Mouse (Mus musculus) monocyte, adult 2 months (primary cell): ENCODE measurements around the gene Asxl2.

Source experiments
- DNase-seq, 2 experiments: peaks; one replicate each; pipeline ENCODE4 v3.0.0; 2022; ENCODE audit warnings: low spot score in 2 of 2, low read depth in 1 of 2

The Asxl2 gene

DNA sequence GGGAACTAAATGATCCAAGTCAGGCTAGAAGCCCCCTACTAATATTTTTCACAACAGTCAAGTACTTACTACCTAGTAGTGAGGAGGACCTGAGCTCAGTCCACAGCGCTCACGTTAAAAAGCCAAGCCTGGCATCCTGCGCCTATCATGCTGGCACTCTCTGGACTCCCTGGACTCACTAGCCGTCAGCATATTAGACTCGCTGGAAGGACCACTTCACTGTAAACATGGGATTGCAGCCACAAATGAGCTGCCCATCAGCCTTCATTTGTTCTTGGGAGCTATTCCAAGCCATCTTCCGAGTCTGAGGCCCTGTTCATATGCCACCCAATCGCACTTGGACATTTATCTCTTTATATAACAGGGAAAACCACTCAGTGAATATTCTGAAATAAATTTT, 114.2 kb downstream of the Asxl2 start:
- DNase-seq: no peak

DNA sequence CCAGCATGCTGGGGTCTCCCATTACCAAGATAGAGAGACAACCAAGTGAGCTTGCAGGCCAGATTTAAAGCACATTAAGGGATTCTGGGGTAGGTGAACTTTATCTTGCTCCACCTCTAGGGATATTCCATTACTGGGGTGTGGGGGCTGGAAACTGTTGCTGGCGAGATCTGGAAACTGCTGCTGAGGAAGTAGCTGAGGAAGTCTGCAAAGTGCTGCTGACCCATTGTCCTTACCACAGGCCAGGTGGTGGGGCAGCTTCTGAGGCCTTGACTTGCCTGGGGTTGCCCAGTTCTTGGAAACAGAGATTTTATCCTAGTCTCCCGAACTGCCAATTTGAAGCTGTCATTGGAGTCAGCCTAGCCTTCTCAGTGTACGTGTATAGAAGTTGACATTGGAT, 118.8 kb downstream of the Asxl2 start:
- DNase-seq: no peak

DNA sequence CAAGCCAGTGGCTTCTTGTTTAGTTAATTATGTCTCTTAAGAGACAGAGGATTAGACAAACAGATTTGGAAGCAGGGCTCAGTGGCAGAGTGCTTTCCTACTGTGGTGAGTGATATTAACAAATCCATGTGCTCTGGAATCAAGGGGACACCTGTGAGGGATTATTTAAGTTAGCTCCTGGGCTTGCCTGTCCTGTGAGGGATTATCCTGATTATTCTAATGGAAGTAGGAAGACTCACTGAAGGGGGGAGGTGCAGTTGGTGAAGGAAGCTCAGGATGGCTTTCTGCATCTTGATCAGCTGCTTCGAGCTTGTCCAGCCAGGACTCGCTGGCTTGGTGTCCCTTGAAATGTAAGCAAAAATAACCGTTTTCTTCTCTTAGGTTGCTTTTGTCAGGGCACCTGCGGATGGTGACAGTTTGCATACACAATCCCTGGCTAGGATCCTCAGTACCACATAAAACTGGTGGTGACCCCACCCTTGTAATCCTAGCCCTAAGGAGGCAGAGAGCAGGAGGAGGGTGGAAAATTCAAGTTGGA, 119.5 kb downstream of the Asxl2 start:
- DNase-seq: no peak

- no peak for DNase-seq
These were observed 120.1 kb downstream of the Asxl2 start for GRCm38 (mm10) chr12:3546781-3547180.

DNA sequence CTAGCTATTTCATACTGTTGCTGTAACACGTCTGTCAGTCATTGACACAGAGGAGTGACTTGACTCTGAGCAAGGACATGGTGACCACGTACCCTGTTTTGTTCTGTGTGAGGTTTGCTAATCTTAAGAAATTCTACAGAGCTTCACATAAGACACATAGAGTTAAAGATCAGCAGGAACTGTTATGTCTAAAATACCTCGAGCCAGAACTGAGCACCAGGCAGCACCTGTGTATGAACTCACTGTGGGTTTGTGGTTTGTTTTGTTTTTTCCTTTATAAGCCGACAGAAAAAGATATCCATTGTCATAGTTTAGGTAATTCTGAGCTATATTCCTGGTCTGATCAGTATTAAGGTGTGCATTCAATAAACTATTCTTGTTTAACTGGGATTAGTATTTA, 120.8 kb downstream of the Asxl2 start:
- DNase-seq: no peak

DNA sequence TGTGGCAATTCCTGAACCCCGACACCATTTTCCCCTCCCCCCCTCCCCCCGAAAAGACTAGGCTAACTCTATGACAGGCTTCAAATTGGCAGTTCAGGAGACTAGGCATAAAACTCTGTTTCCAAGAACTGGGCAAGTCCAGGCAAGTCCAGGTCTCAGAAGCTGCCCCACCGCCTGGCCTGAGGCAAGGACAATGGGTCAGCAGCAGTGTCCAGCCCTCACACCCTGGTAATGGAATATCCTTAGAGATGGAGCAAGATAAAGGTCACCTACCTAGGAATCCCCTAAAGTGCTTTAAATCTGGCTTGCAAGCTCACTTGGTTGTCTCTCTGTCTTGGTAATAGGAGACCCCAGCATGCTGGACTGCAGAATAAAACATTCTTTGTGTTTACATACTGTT, 121.3 kb downstream of the Asxl2 start:
- no peak for DNase-seq

- DNase-seq: no peak
These were observed 122.0 kb downstream of the Asxl2 start for GRCm38 (mm10) chr12:3548582-3549211.

DNA sequence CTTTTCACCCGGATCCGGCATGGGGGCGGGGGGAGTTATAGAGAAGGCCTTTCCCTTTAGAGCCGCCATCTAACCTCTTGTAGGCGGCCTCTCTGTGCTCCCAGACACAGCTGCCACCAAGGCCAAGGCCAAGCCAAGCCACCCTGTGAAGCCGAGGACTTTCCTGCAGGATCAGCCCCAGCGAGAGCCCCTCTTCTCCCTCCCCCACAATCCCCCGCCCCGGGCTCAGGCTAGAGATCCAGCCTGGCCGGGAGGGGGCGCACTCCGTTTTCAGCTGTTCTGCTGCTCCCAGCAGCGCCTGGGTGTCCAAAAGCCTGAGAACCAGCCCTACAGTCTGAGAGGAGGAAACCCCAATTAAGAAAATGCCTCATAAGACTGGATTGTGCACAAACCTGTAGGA, 123.6 kb downstream of the Asxl2 start:
- no peak for DNase-seq
